Mouse (Mus musculus): Measurements from ENCODE around the gene Scube1.

The Scube1 gene

GRCm38 (mm10) chr15:83665993-83666392, 58.8 kb downstream of the Scube1 start:
- no peak for DNase-seq (ENCODE audit: low spot score)

GRCm38 (mm10) chr15:83664722-83665121, 60.1 kb downstream of the Scube1 start:
- peak; percentile 75 for DNase-seq (ENCODE audit: low spot score)

- no peak for DNase-seq (ENCODE audit: low spot score)
Observed at GRCm38 (mm10) chr15:83663066-83663465, 61.8 kb downstream of the Scube1 start.

GRCm38 (mm10) chr15:83662106-83662505, 62.7 kb downstream of the Scube1 start:
- no peak for DNase-seq (ENCODE audit: low spot score)

GRCm38 (mm10) chr15:83642518-83642917, 82.3 kb downstream of the Scube1 start:
- no peak for DNase-seq (ENCODE audit: low spot score)

GRCm38 (mm10) chr15:83640208-83640607, 84.6 kb downstream of the Scube1 start:
- DNase-seq (ENCODE audit: low spot score): no peak

GRCm38 (mm10) chr15:83639160-83639559, 85.7 kb downstream of the Scube1 start:
- DNase-seq (ENCODE audit: low spot score): no peak

GRCm38 (mm10) chr15:83638196-83638899, 86.5 kb downstream of the Scube1 start:
- no peak for DNase-seq (ENCODE audit: low spot score)

GRCm38 (mm10) chr15:83636759-83637158, 88.1 kb downstream of the Scube1 start:
- DNase-seq (ENCODE audit: low spot score): no peak

GRCm38 (mm10) chr15:83635251-83635650, 89.6 kb downstream of the Scube1 start:
- no peak for DNase-seq (ENCODE audit: low spot score)

- DNase-seq (ENCODE audit: low spot score): no peak
Observed at GRCm38 (mm10) chr15:83634076-83634475, 90.7 kb downstream of the Scube1 start.

- DNase-seq (ENCODE audit: low spot score): no peak
Observed at GRCm38 (mm10) chr15:83631071-83631470, 93.8 kb downstream of the Scube1 start.

GRCm38 (mm10) chr15:83629716-83630115, 95.1 kb downstream of the Scube1 start:
- no peak for DNase-seq (ENCODE audit: low spot score)

GRCm38 (mm10) chr15:83626142-83626645, 98.6 kb downstream of the Scube1 start:
- no peak for DNase-seq (ENCODE audit: low spot score)

- DNase-seq (ENCODE audit: low spot score): no peak
Observed at GRCm38 (mm10) chr15:83615245-83615644, 109.6 kb downstream of the Scube1 start.

- DNase-seq (ENCODE audit: low spot score): peak; percentile 25
Observed at GRCm38 (mm10) chr15:83607115-83607802, 117.6 kb downstream of the Scube1 start.

- DNase-seq (ENCODE audit: low spot score): no peak
Observed at GRCm38 (mm10) chr15:83606700-83607099, 118.1 kb downstream of the Scube1 start.

- DNase-seq (ENCODE audit: low spot score): no peak
Observed at GRCm38 (mm10) chr15:83606216-83606615, 118.6 kb downstream of the Scube1 start.

- no peak for DNase-seq (ENCODE audit: low spot score)
Observed at GRCm38 (mm10) chr15:83603426-83603825, 121.4 kb downstream of the Scube1 start.

- DNase-seq (ENCODE audit: low spot score): no peak
Observed at GRCm38 (mm10) chr15:83603046-83603396, 121.8 kb downstream of the Scube1 start.

- peak; percentile 54 for DNase-seq (ENCODE audit: low spot score)
Observed at GRCm38 (mm10) chr15:83602372-83603045, 122.3 kb downstream of the Scube1 start.

- DNase-seq (ENCODE audit: low spot score): no peak
Observed at GRCm38 (mm10) chr15:83601185-83601584, 123.6 kb downstream of the Scube1 start.

- DNase-seq (ENCODE audit: low spot score): no peak
Observed at GRCm38 (mm10) chr15:83596833-83597232, 128.0 kb downstream of the Scube1 start.

All from ovary, adult 18-20 months (tissue).